8 mouse cellular contexts compared by ENCODE assay signal in genomic region chr19:59345081-59345657, GRCm38 (mm10). TPM values are rescaled to one million over a fixed set of nuclear protein-coding genes. Genes with fewer than 3 reads are reported as not detected.
DNase-seq lines count a peak whose midpoint lies in the region; ATAC-seq lines count a peak whose summit lies in the region.

No protein-coding gene starts in this region.

- intact Hi-C loops in left cerebral cortex, postnatal 10 days (cut with DNase I): no loop called here

- peak overlapping the region; percentile 99 for H3K4me2 ChIP-seq in hindbrain, embryonic 12.5 days (replicated peaks)

- DNase-seq in embryo, embryonic 10 days (ENCODE audit: low spot score): peak; percentile 58
- no peak for DNase-seq in embryo, embryonic 9.5 days (ENCODE audit: extremely low spot score)
- DNase-seq in frontal cortex, postnatal 14 days (ENCODE audit: low spot score in 2 of 2): peak; percentile 30 to 33
- DNase-seq in left cerebral cortex, postnatal 10 days (ENCODE audit: extremely low spot score in 1 of 2, low spot score in 2 of 2): peak; percentile 36 to 79
- DNase-seq in spleen, adult 18-20 months: peak; percentile 59 to 65

- no peaks in the 10 kb centered on the region for H3K36me3 ChIP-seq in hindbrain, embryonic 12.5 days
- peaks cover 2% of the 10 kb centered on the region for H3K36me3 ChIP-seq in megakaryocyte, embryonic 14.5 days (replicated peaks; ENCODE audit: low read length)

- H3K4me1 ChIP-seq in brown adipose tissue, adult 24 weeks (ENCODE audit: control insufficient read depth, insufficient read depth, insufficient read length, low read length): peaks cover 3% of the 10 kb centered on the region; the same call in 1 of the 2 replicates
- peaks cover 35% of the 10 kb centered on the region for H3K4me1 ChIP-seq in hindbrain, embryonic 12.5 days
- H3K4me1 ChIP-seq in megakaryocyte, embryonic 14.5 days: peaks cover 45% of the 10 kb centered on the region

- WGBS in hindbrain, embryonic 12.5 days: under 1% methylated on average over 41 of the region's 70 CpGs

- peak; percentile 66 for ATAC-seq in hindbrain, embryonic 12.5 days (ENCODE audit: low FRiP score)

- peak overlapping the region; percentile 71 for H3K27ac ChIP-seq in brown adipose tissue, adult 24 weeks (replicated peaks; ENCODE audit: low read depth, low read length)
- H3K27ac ChIP-seq in hindbrain, embryonic 12.5 days: peak overlapping the region; percentile 93

- H3K9ac ChIP-seq in hindbrain, embryonic 12.5 days: peak overlapping the region; percentile 86

- H3K27me3 ChIP-seq in hindbrain, embryonic 12.5 days: no peaks in the 10 kb centered on the region
- H3K27me3 ChIP-seq in megakaryocyte, embryonic 14.5 days (replicated peaks): no peaks in the 10 kb centered on the region

- no peaks in the 10 kb centered on the region for H3K9me3 ChIP-seq in hindbrain, embryonic 12.5 days (replicated peaks)
- H3K9me3 ChIP-seq in megakaryocyte, embryonic 14.5 days: no peaks in the 10 kb centered on the region

- H3K4me3 ChIP-seq in brown adipose tissue, adult 24 weeks (ENCODE audit: insufficient read depth, low read depth, low read length): peak overlapping the region; percentile 95
- peak overlapping the region; percentile 86 for H3K4me3 ChIP-seq in hindbrain, embryonic 12.5 days
- H3K4me3 ChIP-seq in megakaryocyte, embryonic 14.5 days (replicated peaks): peak overlapping the region; percentile 100

RNA-seq across cellular contexts. Expression of gene Pdzd8, which starts 0.4 kb away (rescaled TPM):
- polyA plus RNA-seq in brown adipose tissue, adult 24 weeks (2012; ENCODE audit: insufficient read depth, insufficient read length, missing spikeins): 7.2 and 7.9 TPM in 2 replicates
- polyA plus RNA-seq in hindbrain, embryonic 12.5 days (2016; fragmentation: Nextera tagmentation; extraction: Ambion mirVana): 16.7 and 18.9 TPM in 2 replicates
- 10 to 100 TPM; 59.1 to 60.2 TPM for total RNA-seq in left cerebral cortex, postnatal 10 days (2021)
- polyA plus RNA-seq in megakaryocyte, embryonic 14.5 days (2012; ENCODE audit: insufficient read depth, low replicate concordance): 1.3 and 1.9 TPM in 2 replicates

RNA-seq across cellular contexts. Expression of gene Rps12-ps3, which starts 23.1 kb away (rescaled TPM):
- polyA plus RNA-seq in brown adipose tissue, adult 24 weeks (2012; ENCODE audit: insufficient read depth, insufficient read length, missing spikeins): 71.0 and 503 TPM in 2 replicates
- 7.2 TPM in 1 of 2 replicates, not detected in the other for polyA plus RNA-seq in hindbrain, embryonic 12.5 days (2016; fragmentation: Nextera tagmentation; extraction: Ambion mirVana)
- 100 to 1,000 TPM; 329 to 345 TPM for total RNA-seq in left cerebral cortex, postnatal 10 days (2021)
- 5.6 and 40.0 TPM in 2 replicates for polyA plus RNA-seq in megakaryocyte, embryonic 14.5 days (2012; ENCODE audit: insufficient read depth, low replicate concordance)
